Mouse (Mus musculus) forebrain, embryonic 11.5 days (tissue): ENCODE results near the gene Abcc8. TPM values are rescaled to one million over a fixed set of nuclear protein-coding genes. Genes with fewer than 3 reads are reported as not detected.

Source experiments
- ATAC-seq: fragments of 200-750 bp; cut with Nextera tagmentation; replicated peaks from 2 replicates; pipeline ENCODE4 v1.8.0; 2017; ENCODE audit warnings: moderate TSS enrichment; ENCODE audit not compliant: low FRiP score
- DNase-seq: peaks from one replicate; pipeline ENCODE4 v3.0.0-alpha.2; 2017; ENCODE audit warnings: low spot score
- H3K27ac ChIP-seq: fragments of 300-500 bp; sonication (generic); 2 replicates; pipeline ENCODE4 v1.5.1; 2014; ENCODE audit warnings: low read depth, low read length
- H3K27me3 ChIP-seq: fragments of 300-500 bp; sonication (generic); 2 replicates; pipeline ENCODE4 v1.6.1; 2014; ENCODE audit warnings: mild to moderate bottlenecking, low read length, mixed read lengths; ENCODE audit not compliant: control insufficient read depth, insufficient read depth
- H3K36me3 ChIP-seq: fragments of 300-500 bp; sonication (generic); 2 replicates; pipeline ENCODE4 v1.6.1; 2014; ENCODE audit warnings: mild to moderate bottlenecking, low read length, moderate library complexity, mixed read lengths; ENCODE audit not compliant: control insufficient read depth, insufficient read depth
- H3K4me1 ChIP-seq: fragments of 300-500 bp; sonication (generic); replicated peaks from 2 replicates; pipeline ENCODE4 v1.6.1; 2014; ENCODE audit warnings: low read length, mixed read lengths; ENCODE audit not compliant: control insufficient read depth, insufficient read depth
- H3K4me2 ChIP-seq: fragments of 300-500 bp; sonication (generic); 2 replicates; pipeline ENCODE4 v1.6.1; 2014; ENCODE audit warnings: low read depth, mild to moderate bottlenecking, low read length, moderate library complexity, mixed read lengths; ENCODE audit not compliant: severe bottlenecking
- H3K4me3 ChIP-seq: fragments of 300-500 bp; sonication (generic); 2 replicates; pipeline ENCODE4 v1.5.1; 2014; ENCODE audit warnings: low read depth, low read length
- H3K9ac ChIP-seq: fragments of 300-500 bp; sonication (generic); 2 replicates; pipeline ENCODE4 v1.6.1; 2014; ENCODE audit warnings: low read length
- H3K9me3 ChIP-seq: fragments of 300-500 bp; sonication (generic); 2 replicates; pipeline ENCODE4 v1.6.1; 2016; ENCODE audit warnings: low read length, mixed read lengths; ENCODE audit not compliant: control insufficient read depth
- WGBS: fragments of 180-500 bp; shearing (Covaris S2); extraction: QIAGEN DNeasy Blood & Tissue Kit; methylation state at CpG from one replicate; pipeline ENCODE4 v1.1.7; 2014; 5-methylcytosine and 5-hydroxymethylcytosine counted together
- polyA plus RNA-seq: library from polyadenylated mRNA; unstranded; fragments of >200 nt; fragmentation: Nextera tagmentation; extraction: Ambion mirVana; gene quantifications from 2 replicates; pipeline ENCODE4 v1.2.1, GENCODE M21; 2014

Abcc8 gene
- polyA plus RNA-seq, 1 experiment from 2014 or later, result 0.79 TPM

- peaks cover 4% of the 10 kb centered on the region; the same call in 1 of the 2 replicates for H3K4me1 ChIP-seq
- no peaks in the 10 kb centered on the region for H3K27me3 ChIP-seq
- 60% methylated on average over 7 of the region's 7 CpGs for WGBS
- DNase-seq, result no peak
- no peak overlapping the region for H3K4me3 ChIP-seq
- no peaks in the 10 kb centered on the region for H3K36me3 ChIP-seq
- no peak overlapping the region for H3K4me2 ChIP-seq
- no peak overlapping the region for H3K9ac ChIP-seq
- no peak for ATAC-seq
- H3K9me3 ChIP-seq, result no peaks in the 10 kb centered on the region
- no peak overlapping the region for H3K27ac ChIP-seq
These were observed 50.2 kb downstream of the Abcc8 start for GRCm38 (mm10) chr7:46129463-46130179.

- peaks cover 2% of the 10 kb centered on the region; the same call in 1 of the 2 replicates for H3K4me1 ChIP-seq
- 71% methylated on average over 7 of the region's 7 CpGs for WGBS
These were observed 51.6 kb downstream of the Abcc8 start for GRCm38 (mm10) chr7:46128196-46128595.

GRCm38 (mm10) chr7:46125340-46125739 lies 54.5 kb downstream of the Abcc8 start:
- no peak for ATAC-seq
- Histone ChIP-seq H3K4me3 (no peak overlapping the region), H3K27ac (no peak overlapping the region), H3K9me3 (no peaks in the 10 kb centered on the region), H3K27me3 (no peaks in the 10 kb centered on the region), H3K36me3 (no peaks in the 10 kb centered on the region), H3K4me2 (no peak overlapping the region), H3K4me1 (no peaks in the 10 kb centered on the region; the same call in 1 of the 2 replicates), H3K9ac (no peak overlapping the region)
- no peak for DNase-seq
- WGBS, result 92% methylated on average over 11 of the region's 11 CpGs

More at GRCm38 (mm10) chr7:46128196-46128595, 51.6 kb downstream of the Abcc8 start:
- ATAC-seq (0 out of 2 replicates have a peak, but pooled peaks have one; percentile 27), DNase-seq (no peak)
- no peak overlapping the region for H3K9ac ChIP-seq
- no peak overlapping the region for H3K27ac ChIP-seq
- H3K9me3 ChIP-seq, result no peaks in the 10 kb centered on the region
- H3K4me3 ChIP-seq, result no peak overlapping the region
- H3K4me2 ChIP-seq, result no peak overlapping the region
- H3K27me3 ChIP-seq, result no peaks in the 10 kb centered on the region
- H3K36me3 ChIP-seq, result no peaks in the 10 kb centered on the region

DNA sequence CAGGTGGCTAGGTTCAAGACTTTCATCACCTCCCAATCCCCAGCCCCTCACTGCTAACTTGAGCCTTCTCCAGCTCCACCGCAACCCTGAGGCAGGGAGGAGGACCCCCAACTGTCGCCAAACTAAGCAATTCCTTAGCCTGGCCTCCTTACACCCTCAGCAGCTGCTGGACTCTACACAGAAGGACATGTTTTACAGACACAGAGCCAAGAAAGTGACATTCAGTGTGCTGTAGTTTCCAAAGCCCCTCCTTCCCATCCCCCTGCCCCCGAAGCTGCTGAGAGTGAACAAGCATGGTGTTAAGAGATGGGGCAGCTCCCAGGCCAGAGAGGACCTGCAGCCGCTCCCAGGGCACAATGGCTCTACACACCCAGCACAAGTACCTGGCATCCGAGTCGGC lies 55.4 kb downstream of the Abcc8 start:
- Histone ChIP-seq H3K4me2 (no peak overlapping the region), H3K4me1 (no peaks in the 10 kb centered on the region; the same call in 1 of the 2 replicates), H3K9ac (no peak overlapping the region), H3K27me3 (no peaks in the 10 kb centered on the region), H3K36me3 (no peaks in the 10 kb centered on the region), H3K9me3 (no peaks in the 10 kb centered on the region), H3K27ac (no peak overlapping the region), H3K4me3 (no peak overlapping the region)
- 84% methylated on average over 6 of the region's 6 CpGs for WGBS
- ATAC-seq, result no peak
- DNase-seq, result no peak

DNA sequence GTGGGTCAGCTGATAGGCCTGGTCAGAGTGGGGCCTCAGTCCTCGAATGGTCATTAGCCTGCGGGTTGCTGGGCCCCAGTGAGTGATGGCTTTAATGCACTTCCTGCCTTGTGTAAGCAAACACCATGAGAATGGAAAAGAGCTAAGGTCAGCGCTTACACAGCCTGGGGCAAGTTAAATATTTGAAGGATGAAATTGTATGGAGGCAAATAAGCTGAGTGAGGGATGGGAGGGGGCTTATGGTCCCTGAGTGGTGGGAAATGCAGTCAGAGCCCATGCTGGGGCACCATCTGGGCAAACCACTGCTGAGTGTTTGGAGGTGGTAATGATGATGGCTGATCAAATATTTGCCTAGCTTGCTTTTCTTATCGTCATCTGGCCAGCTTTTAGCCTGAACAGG lies 56.9 kb downstream of the Abcc8 start:
- Histone ChIP-seq H3K4me2 (no peak overlapping the region), H3K9ac (no peak overlapping the region), H3K4me1 (no peaks in the 10 kb centered on the region), H3K9me3 (no peaks in the 10 kb centered on the region), H3K36me3 (no peaks in the 10 kb centered on the region), H3K27ac (no peak overlapping the region), H3K27me3 (no peaks in the 10 kb centered on the region), H3K4me3 (no peak overlapping the region)
- DNase-seq (no peak), ATAC-seq (no peak)
- whole genome bisulfite sequencing, result 65% methylated on average over 4 of the region's 4 CpGs

DNA sequence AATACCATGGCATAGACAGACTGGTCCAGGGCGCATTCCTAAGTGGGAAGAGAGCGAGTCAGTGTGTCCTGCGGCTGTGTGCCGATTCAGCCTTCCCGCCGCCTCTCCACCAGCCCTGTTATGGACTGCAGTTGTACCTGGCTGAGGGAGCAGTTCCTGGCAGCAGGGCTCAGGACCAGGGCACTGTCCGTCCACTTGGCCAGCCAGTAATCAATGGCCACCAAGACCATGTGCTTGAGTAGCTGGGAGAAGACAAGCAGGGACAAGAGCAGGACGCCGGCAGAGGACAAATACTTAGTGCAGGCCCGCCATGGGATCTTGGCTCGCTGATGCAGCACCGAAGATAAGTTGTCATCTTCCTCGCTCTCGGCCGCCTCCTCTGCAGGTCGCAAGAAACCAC lies 62.8 kb downstream of the Abcc8 start:
- DNase-seq (no peak), ATAC-seq (no peak)
- peaks cover 4% of the 10 kb centered on the region; the same call in 1 of the 2 replicates for H3K4me1 ChIP-seq
- no peak overlapping the region for H3K4me3 ChIP-seq
- no peak overlapping the region for H3K4me2 ChIP-seq
- WGBS, result 97% methylated on average over 16 of the region's 16 CpGs
- H3K9me3 ChIP-seq, result no peaks in the 10 kb centered on the region
- H3K9ac ChIP-seq, result no peak overlapping the region
- no peaks in the 10 kb centered on the region for H3K27me3 ChIP-seq
- H3K27ac ChIP-seq, result no peak overlapping the region
- no peaks in the 10 kb centered on the region for H3K36me3 ChIP-seq

DNA sequence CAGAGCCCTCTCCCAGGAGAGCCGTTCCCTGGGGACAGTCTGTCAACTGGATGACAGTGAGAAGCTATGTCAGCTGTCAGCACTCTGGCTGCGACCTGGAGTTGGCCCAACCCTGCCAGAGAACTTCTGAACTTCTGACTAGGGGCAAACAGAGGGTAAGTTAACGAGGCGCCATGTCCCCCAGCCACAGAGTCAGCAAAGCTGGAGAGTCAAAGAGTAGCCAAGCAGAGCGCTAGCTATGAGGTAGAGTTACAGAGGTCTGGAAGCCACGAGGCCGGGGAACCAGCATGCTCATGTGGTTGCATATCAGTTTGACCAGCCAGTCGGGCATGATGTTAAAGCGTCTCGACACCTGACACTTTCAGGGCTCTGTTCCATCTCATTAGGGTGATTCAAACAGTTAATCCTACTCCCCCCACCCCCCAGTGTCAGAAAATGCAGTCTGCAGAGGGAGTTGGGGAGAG lies 63.7 kb downstream of the Abcc8 start:
- no peaks in the 10 kb centered on the region for H3K36me3 ChIP-seq
- no peak overlapping the region for H3K4me3 ChIP-seq
- H3K4me1 ChIP-seq, result peaks cover 4% of the 10 kb centered on the region; the same call in 1 of the 2 replicates
- DNase-seq, result no peak
- no peaks in the 10 kb centered on the region for H3K9me3 ChIP-seq
- 62% methylated on average over 10 of the region's 10 CpGs for WGBS
- H3K27me3 ChIP-seq, result no peaks in the 10 kb centered on the region
- no peak overlapping the region for H3K27ac ChIP-seq
- H3K9ac ChIP-seq, result no peak overlapping the region
- ATAC-seq, result no peak
- no peak overlapping the region for H3K4me2 ChIP-seq

DNA sequence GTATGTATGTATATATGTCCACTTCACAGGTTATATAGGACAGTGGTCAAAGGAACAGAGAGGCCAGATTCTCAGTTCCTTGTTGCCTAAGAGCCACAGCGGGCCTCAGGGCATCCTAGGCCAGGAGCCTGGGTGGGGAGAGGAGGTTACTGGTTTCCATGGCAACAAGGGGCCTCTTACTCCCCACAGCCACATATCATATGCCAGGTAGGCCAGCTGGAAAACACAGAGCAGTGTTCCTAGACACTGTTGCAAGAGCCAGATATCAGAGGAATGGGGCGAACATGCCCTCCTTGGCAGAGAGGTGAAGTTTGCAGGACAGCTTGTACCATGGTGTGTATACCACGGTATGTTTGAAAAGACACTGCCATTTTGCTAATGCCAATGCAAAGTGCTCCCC lies 66.4 kb downstream of the Abcc8 start:
- no peak overlapping the region for H3K4me2 ChIP-seq
- WGBS, result 68% methylated on average over 3 of the region's 3 CpGs
- DNase-seq (no peak), ATAC-seq (no peak)
- no peak overlapping the region for H3K9ac ChIP-seq
- no peaks in the 10 kb centered on the region for H3K27me3 ChIP-seq
- H3K4me3 ChIP-seq, result no peak overlapping the region
- H3K36me3 ChIP-seq, result no peaks in the 10 kb centered on the region
- no peak overlapping the region for H3K27ac ChIP-seq
- H3K9me3 ChIP-seq, result no peaks in the 10 kb centered on the region
- H3K4me1 ChIP-seq, result peaks cover 4% of the 10 kb centered on the region; the same call in 1 of the 2 replicates

GRCm38 (mm10) chr7:46111938-46112337 lies 67.9 kb downstream of the Abcc8 start:
- Histone ChIP-seq H3K9ac (no peak overlapping the region), H3K36me3 (no peaks in the 10 kb centered on the region), H3K4me2 (no peak overlapping the region), H3K27ac (no peak overlapping the region), H3K4me1 (peaks cover 4% of the 10 kb centered on the region; the same call in 1 of the 2 replicates), H3K9me3 (no peaks in the 10 kb centered on the region), H3K27me3 (no peaks in the 10 kb centered on the region), H3K4me3 (no peak overlapping the region)
- DNase-seq (no peak), ATAC-seq (no peak)
- WGBS, result 83% methylated on average over 6 of the region's 6 CpGs
